Mouse (Mus musculus) heart, embryonic 13.5 days (tissue): ENCODE measurements around the gene Tedc2. TPM values are rescaled to one million over a fixed set of nuclear protein-coding genes. Genes with fewer than 3 reads are reported as not detected.

Source experiments
- ATAC-seq: fragments of 200-750 bp; cut with Nextera tagmentation; 2 replicates; pipeline ENCODE4 v1.8.0; 2017; ENCODE audit warnings: moderate TSS enrichment; ENCODE audit not compliant: insufficient number of reproducible peaks, low FRiP score, low TSS enrichment; ENCODE audit errors: extremely low read depth
- H3K27ac ChIP-seq: fragments of 300-500 bp; sonication (generic); replicated peaks from 2 replicates; pipeline ENCODE4 v1.5.1; 2015; ENCODE audit warnings: moderate library complexity, mild to moderate bottlenecking, inconsistent platforms
- H3K27me3 ChIP-seq: fragments of 300-500 bp; sonication (generic); replicated peaks from 2 replicates; pipeline ENCODE4 v1.6.1; 2015; ENCODE audit warnings: mild to moderate bottlenecking, inconsistent platforms
- H3K36me3 ChIP-seq: fragments of 300-500 bp; sonication (generic); 2 replicates; pipeline ENCODE4 v1.6.1; 2015; ENCODE audit warnings: mild to moderate bottlenecking, inconsistent platforms
- H3K4me1 ChIP-seq: fragments of 300-500 bp; sonication (generic); 2 replicates; pipeline ENCODE4 v1.6.1; 2015; ENCODE audit warnings: inconsistent platforms
- H3K4me2 ChIP-seq: fragments of 300-500 bp; sonication (generic); 2 replicates; pipeline ENCODE4 v1.6.1; 2015; ENCODE audit warnings: inconsistent platforms, mild to moderate bottlenecking, moderate library complexity
- H3K4me3 ChIP-seq: fragments of 300-500 bp; sonication (generic); 2 replicates; pipeline ENCODE4 v1.5.1; 2015; ENCODE audit warnings: moderate library complexity, mild to moderate bottlenecking, inconsistent platforms
- H3K9ac ChIP-seq: fragments of 300-500 bp; sonication (generic); 2 replicates; pipeline ENCODE4 v1.6.1; 2015; ENCODE audit warnings: inconsistent platforms, mild to moderate bottlenecking, moderate library complexity
- H3K9me3 ChIP-seq: fragments of 300-500 bp; sonication (generic); 2 replicates; pipeline ENCODE4 v1.6.1; 2016; ENCODE audit warnings: inconsistent platforms
- WGBS: fragments of 180-500 bp; shearing (Covaris S2); methylation state at CpG from one replicate; pipeline ENCODE4 v1.1.7; 2015; ENCODE audit warnings: mixed read lengths; 5-methylcytosine and 5-hydroxymethylcytosine counted together
- polyA plus RNA-seq: library from polyadenylated mRNA; unstranded; fragments of >200 nt; fragmentation: Nextera tagmentation; extraction: Ambion mirVana; gene quantifications from 2 replicates; pipeline ENCODE4 v1.2.1, GENCODE M21; 2015

Gene Tedc2
- polyA plus RNA-seq, 1 experiment from 2014 or later = 6.2 TPM

- peaks cover 58% of the 10 kb centered on the region for H3K4me1 ChIP-seq
These were observed 8.8 kb downstream of the Tedc2 start for GRCm38 (mm10) chr17:24211631-24212440.

GRCm38 (mm10) chr17:24210591-24210990 is 10.1 kb downstream of the Tedc2 start:
- H3K9me3 ChIP-seq = no peaks in the 10 kb centered on the region
- H3K4me1 ChIP-seq = peaks cover 71% of the 10 kb centered on the region
- 0 out of 2 replicates have a peak overlapping the region, but pooled peaks have one; percentile 35 for H3K9ac ChIP-seq
- WGBS = 72% methylated on average over 3 of the region's 3 CpGs
- H3K4me3 ChIP-seq = no peak overlapping the region
- no peak overlapping the region for H3K27ac ChIP-seq
- peaks cover 11% of the 10 kb centered on the region for H3K36me3 ChIP-seq
- peak overlapping the region; percentile 85; the same call in 1 of the 2 replicates for H3K4me2 ChIP-seq
- no peak for ATAC-seq
- H3K27me3 ChIP-seq = peaks cover 51% of the 10 kb centered on the region

More at GRCm38 (mm10) chr17:24211631-24212440, 8.8 kb downstream of the Tedc2 start:
- 4% methylated on average over 37 of the region's 37 CpGs for WGBS
- Histone ChIP-seq H3K27me3 (peaks cover 41% of the 10 kb centered on the region), H3K27ac (peak overlapping the region; percentile 56), H3K4me3 (peak overlapping the region; percentile 55), H3K9me3 (no peaks in the 10 kb centered on the region), H3K4me2 (peak overlapping the region; percentile 85), H3K36me3 (peaks cover 24% of the 10 kb centered on the region), H3K9ac (peak overlapping the region; percentile 87)
- no peak for ATAC-seq

- Histone ChIP-seq H3K4me3 (0 out of 2 replicates have a peak overlapping the region, but pooled peaks have one; percentile 73), H3K4me1 (peaks cover 73% of the 10 kb centered on the region), H3K36me3 (peaks cover 4% of the 10 kb centered on the region; the same call in 1 of the 2 replicates), H3K9me3 (no peaks in the 10 kb centered on the region), H3K4me2 (peak overlapping the region; percentile 85), H3K27me3 (peaks cover 51% of the 10 kb centered on the region), H3K9ac (peak overlapping the region; percentile 83; the same call in 1 of the 2 replicates), H3K27ac (peak overlapping the region; percentile 67)
- 74% methylated on average over 3 of the region's 3 CpGs for WGBS
- no peak for ATAC-seq
These were observed 10.8 kb downstream of the Tedc2 start for GRCm38 (mm10) chr17:24209916-24210240.

DNA sequence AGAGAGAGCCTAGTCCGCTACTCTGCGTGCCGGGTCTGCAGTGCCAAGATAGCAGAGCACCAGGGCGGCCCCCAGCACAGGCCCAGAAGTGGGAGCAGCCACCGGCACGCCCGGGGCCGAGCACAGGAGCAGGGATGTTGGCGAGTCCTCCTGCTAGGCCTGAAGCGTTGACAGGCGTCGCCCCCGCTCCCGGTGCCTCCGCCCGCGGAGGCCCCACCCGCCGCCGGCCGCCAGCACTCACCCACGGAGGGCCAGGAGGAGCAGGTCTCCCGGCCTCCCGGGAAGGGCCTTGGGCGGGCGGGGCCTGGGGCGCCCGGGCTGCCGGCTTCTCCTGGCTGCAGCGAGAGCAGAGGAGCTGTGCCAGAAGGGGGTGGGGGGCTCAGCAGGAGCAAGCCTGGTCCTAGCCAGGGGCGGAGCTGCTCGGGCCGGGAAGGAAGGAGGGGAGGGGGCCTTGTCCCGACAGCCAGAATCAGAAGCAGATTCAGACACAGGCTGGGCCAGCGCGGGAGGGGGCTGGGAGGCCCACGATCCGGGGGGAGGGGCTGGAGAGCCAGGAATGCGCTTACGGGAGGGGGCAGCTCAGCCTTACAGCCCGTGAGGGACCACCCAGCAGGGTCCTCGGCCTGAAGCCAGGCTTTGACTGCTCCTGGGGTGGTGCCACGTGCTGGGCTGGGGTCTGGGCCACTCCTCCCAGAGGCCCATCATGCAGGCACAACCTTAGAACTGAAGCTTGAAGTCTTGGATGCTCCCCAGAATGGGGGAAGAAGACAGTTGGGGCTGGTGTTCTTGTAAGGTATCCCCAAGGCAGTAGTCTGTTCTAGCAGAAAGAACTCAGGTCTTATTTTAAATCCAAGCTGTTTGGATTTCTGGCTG is 11.4 kb downstream of the Tedc2 start, which contains the start of gene Ntn3:
Gene Ntn3 (minus strand): TSS at position 489 of the 873 bp plus-strand sequence.
- H3K27me3 ChIP-seq = peaks cover 51% of the 10 kb centered on the region
- H3K4me2 ChIP-seq = peak within 1 kb of the TSS; percentile 85
- 1% methylated on average over 43 of the region's 43 CpGs for WGBS
- peak; percentile 41 for ATAC-seq
- H3K27ac ChIP-seq = peak within 1 kb of the TSS; percentile 67
- peak within 1 kb of the TSS; percentile 83 for H3K9ac ChIP-seq
- H3K36me3 ChIP-seq = no peaks in the 10 kb centered on the region
- peak within 1 kb of the TSS; percentile 73 for H3K4me3 ChIP-seq
- H3K9me3 ChIP-seq = no peaks in the 10 kb centered on the region
- peaks cover 77% of the 10 kb centered on the region for H3K4me1 ChIP-seq

DNA sequence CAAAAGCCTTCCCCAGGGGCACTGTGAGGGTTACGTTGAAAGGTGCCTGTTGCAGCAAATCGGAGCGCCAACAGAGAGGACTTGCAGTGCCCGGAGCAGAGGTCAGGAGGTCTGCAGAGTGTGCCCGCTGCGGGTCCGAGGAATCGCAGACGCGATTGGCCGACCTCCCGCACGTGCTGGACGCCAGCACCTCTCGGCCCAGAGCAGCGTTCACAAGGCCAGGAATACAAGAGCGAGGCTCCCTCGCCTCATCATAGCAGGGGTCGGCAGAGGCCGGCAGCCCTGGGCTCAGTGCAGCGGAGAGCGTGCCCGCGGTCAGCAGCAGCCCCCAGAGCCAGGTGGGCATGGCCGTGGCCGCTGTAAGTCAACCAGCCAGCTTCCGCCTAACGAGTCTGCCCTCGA is 12.0 kb downstream of the Tedc2 start:
- no peaks in the 10 kb centered on the region for H3K9me3 ChIP-seq
- no peaks in the 10 kb centered on the region for H3K36me3 ChIP-seq
- H3K4me1 ChIP-seq = peaks cover 82% of the 10 kb centered on the region
- peak overlapping the region; percentile 67 for H3K27ac ChIP-seq
- WGBS = 3% methylated on average over 29 of the region's 29 CpGs
- H3K4me2 ChIP-seq = peak overlapping the region; percentile 85
- H3K4me3 ChIP-seq = peak overlapping the region; percentile 73
- no peak for ATAC-seq
- H3K9ac ChIP-seq = peak overlapping the region; percentile 83
- H3K27me3 ChIP-seq = peaks cover 51% of the 10 kb centered on the region

- H3K4me2 ChIP-seq = peak overlapping the region; percentile 85
- WGBS = 64% methylated on average over 34 of the region's 34 CpGs
- peaks cover 88% of the 10 kb centered on the region for H3K4me1 ChIP-seq
- peak overlapping the region; percentile 73 for H3K4me3 ChIP-seq
- no peaks in the 10 kb centered on the region for H3K36me3 ChIP-seq
- H3K27me3 ChIP-seq = peaks cover 51% of the 10 kb centered on the region
- H3K9ac ChIP-seq = peak overlapping the region; percentile 83
- H3K9me3 ChIP-seq = no peaks in the 10 kb centered on the region
- H3K27ac ChIP-seq = peak overlapping the region; percentile 67
- ATAC-seq = no peak
These were observed 12.6 kb downstream of the Tedc2 start for GRCm38 (mm10) chr17:24207768-24208640.

- H3K9me3 ChIP-seq = no peaks in the 10 kb centered on the region
- H3K36me3 ChIP-seq = no peaks in the 10 kb centered on the region
- peak overlapping the region; percentile 85 for H3K4me2 ChIP-seq
- peaks cover 89% of the 10 kb centered on the region for H3K4me1 ChIP-seq
- H3K4me3 ChIP-seq = peak overlapping the region; percentile 73
- H3K27me3 ChIP-seq = peaks cover 43% of the 10 kb centered on the region
- H3K9ac ChIP-seq = peak overlapping the region; percentile 87
- WGBS = 5% methylated on average over 61 of the region's 62 CpGs
- no peak overlapping the region for H3K27ac ChIP-seq
- peak; percentile 49; the same call in 1 of the 2 replicates for ATAC-seq
These were observed 13.9 kb downstream of the Tedc2 start for GRCm38 (mm10) chr17:24206451-24207351.

DNA sequence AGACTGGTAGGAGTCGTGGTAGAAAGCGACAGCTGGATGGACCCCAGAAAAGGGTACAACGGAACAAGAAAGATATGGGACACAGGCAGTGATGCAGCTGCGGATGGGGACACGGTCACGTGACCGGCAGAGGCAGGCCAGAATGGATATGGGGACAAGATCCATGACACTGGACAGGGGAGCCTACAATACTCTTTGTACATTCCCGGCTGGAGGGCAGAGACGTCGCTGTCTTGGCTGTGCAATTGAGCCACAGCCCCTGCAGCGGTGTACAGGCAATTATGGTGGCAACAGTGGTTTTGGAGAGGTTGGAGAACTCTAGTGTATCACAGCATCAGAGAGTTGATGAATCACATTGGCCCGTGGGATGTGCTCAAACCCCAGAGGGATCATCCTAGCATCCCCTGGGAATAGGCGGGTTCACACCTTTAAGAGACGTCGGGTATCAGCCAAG is 14.7 kb downstream of the Tedc2 start:
- Histone ChIP-seq H3K27ac (peak overlapping the region; percentile 59), H3K4me1 (peaks cover 81% of the 10 kb centered on the region)

GRCm38 (mm10) chr17:24205284-24205888 is 15.3 kb downstream of the Tedc2 start, which contains the start of gene Tbc1d24:
Gene Tbc1d24 (minus strand): TSS chr17:24205562.
- Histone ChIP-seq H3K4me3 (peak within 1 kb of the TSS; percentile 73), H3K36me3 (no peaks in the 10 kb centered on the region), H3K4me2 (peak within 1 kb of the TSS; percentile 85), H3K9ac (peak within 1 kb of the TSS; percentile 87), H3K9me3 (no peaks in the 10 kb centered on the region), H3K27ac (peak within 1 kb of the TSS; percentile 59), H3K27me3 (peaks cover 32% of the 10 kb centered on the region), H3K4me1 (peaks cover 77% of the 10 kb centered on the region)
- ATAC-seq = peak; percentile 64
- under 1% methylated on average over 64 of the region's 65 CpGs for WGBS

More for the DNA sequence above, 14.7 kb downstream of the Tedc2 start:
- H3K9ac ChIP-seq = peak overlapping the region; percentile 87
- peak overlapping the region; percentile 85 for H3K4me2 ChIP-seq
- ATAC-seq = peak; percentile 8; the same call in 1 of the 2 replicates
- no peaks in the 10 kb centered on the region for H3K36me3 ChIP-seq
- H3K4me3 ChIP-seq = peak overlapping the region; percentile 73
- H3K27me3 ChIP-seq = peaks cover 37% of the 10 kb centered on the region
- WGBS = 3% methylated on average over 15 of the region's 15 CpGs
- no peaks in the 10 kb centered on the region for H3K9me3 ChIP-seq
